Mouse (Mus musculus) testis, adult 2 months (tissue): ENCODE results near the gene Xpnpep2.

Source experiments
- CTCF ChIP-seq: fragments of 200-500 bp; IDR thresholded peaks from 2 replicates; pipeline ENCODE4 v1.5.1; 2012; ENCODE audit warnings: low read depth, mild to moderate bottlenecking, inconsistent platforms, low read length, moderate library complexity; ENCODE audit not compliant: control insufficient read depth, insufficient read depth, insufficient replicate concordance
- POLR2A ChIP-seq: fragments of 200-500 bp; IDR thresholded peaks from 2 replicates; pipeline ENCODE4 v1.6.1; 2012; ENCODE audit warnings: low read depth, mild to moderate bottlenecking, inconsistent platforms, low read length, moderate library complexity; ENCODE audit not compliant: control insufficient read depth

GRCm38 (mm10) chrX:48092129-48092528 lies 16.4 kb upstream of the Xpnpep2 start:
- no peak for TF ChIP-seq CTCF
- TF ChIP-seq POLR2A = no peak
